Mouse (Mus musculus): ENCODE measurements around the gene Ghr.

Gene Ghr

GRCm38 (mm10) chr15:3295986-3296385, 287.3 kb downstream of the Ghr start:
- DNase-seq (ENCODE audit: low read depth, low spot score) = no peak

- DNase-seq (ENCODE audit: low read depth, low spot score) = no peak
Measured at GRCm38 (mm10) chr15:3293477-3293876, 289.8 kb downstream of the Ghr start.

GRCm38 (mm10) chr15:3290435-3290834, 292.9 kb downstream of the Ghr start:
- DNase-seq (ENCODE audit: low read depth, low spot score) = no peak

GRCm38 (mm10) chr15:3286032-3286431, 297.3 kb downstream of the Ghr start:
- DNase-seq (ENCODE audit: low read depth, low spot score) = no peak

- DNase-seq (ENCODE audit: low read depth, low spot score) = no peak
Measured at GRCm38 (mm10) chr15:3281737-3282136, 301.6 kb downstream of the Ghr start.

- no peak for DNase-seq (ENCODE audit: low read depth, low spot score)
Measured at GRCm38 (mm10) chr15:3281216-3281615, 302.1 kb downstream of the Ghr start.

- no peak for DNase-seq (ENCODE audit: low read depth, low spot score)
Measured at GRCm38 (mm10) chr15:3279242-3279641, 304.1 kb downstream of the Ghr start.

GRCm38 (mm10) chr15:3277391-3277790, 305.9 kb downstream of the Ghr start:
- no peak for DNase-seq (ENCODE audit: low read depth, low spot score)

- no peak for DNase-seq (ENCODE audit: low read depth, low spot score)
Measured at GRCm38 (mm10) chr15:3273191-3273590, 310.1 kb downstream of the Ghr start.

GRCm38 (mm10) chr15:3271216-3271615, 312.1 kb downstream of the Ghr start:
- DNase-seq (ENCODE audit: low read depth, low spot score) = no peak

- DNase-seq (ENCODE audit: low read depth, low spot score) = no peak
Measured at GRCm38 (mm10) chr15:3270646-3271077, 312.6 kb downstream of the Ghr start.

- no peak for DNase-seq (ENCODE audit: low read depth, low spot score)
Measured at GRCm38 (mm10) chr15:3269996-3270645, 313.2 kb downstream of the Ghr start.

GRCm38 (mm10) chr15:3269496-3269895, 313.8 kb downstream of the Ghr start:
- DNase-seq (ENCODE audit: low read depth, low spot score) = no peak

- DNase-seq (ENCODE audit: low read depth, low spot score) = no peak
Measured at GRCm38 (mm10) chr15:3268247-3268646, 315.0 kb downstream of the Ghr start, which contains the start of gene Selenop. Gene Selenop, plus strand, starts transcription at chr15:3268547.

Data from retina, adult 2 months (tissue).